Mouse (Mus musculus) gastrocnemius, postnatal 10 days (tissue): ENCODE results near the gene Dock10. TPM values are rescaled to one million over a fixed set of nuclear protein-coding genes. Genes with fewer than 3 reads are reported as not detected.
A peak's percentile ranks its signal among the peaks of the same experiment; 100 is the strongest.
"Not testable (repeated sequence)": the region's sequence is repeated elsewhere in the genome, so short reads cannot be mapped to it uniquely, and the experiment has no call there.

Experiments used
- DNase-seq: peaks from one replicate; pipeline ENCODE4 v3.0.0; 2021; ENCODE audit warnings: mixed read lengths
- long read RNA-seq, 2 experiments: library from polyadenylated mRNA; stranded (forward); transcript quantifications; one replicate each; pipeline ENCODE4 v2.0.0; 2021
- total RNA-seq, 2 experiments: library from RNA; stranded (reverse); gene quantifications; 2 replicates each; pipeline ENCODE4 v1.2.3; 2021

Dock10 gene
- total RNA-seq = 10 to 100 TPM; 12.0 to 17.2 TPM
- long read RNA-seq, experiment 1, partial matches to known transcripts = 0 of 3 reads
- long read RNA-seq, experiment 1, other reads (novel, unspliced or antisense) = 3 of 3 reads
- long read RNA-seq, experiment 2, partial matches to known transcripts = 0 of 2 reads
- long read RNA-seq, experiment 2, other reads (novel, unspliced or antisense) = 2 of 2 reads

DNA sequence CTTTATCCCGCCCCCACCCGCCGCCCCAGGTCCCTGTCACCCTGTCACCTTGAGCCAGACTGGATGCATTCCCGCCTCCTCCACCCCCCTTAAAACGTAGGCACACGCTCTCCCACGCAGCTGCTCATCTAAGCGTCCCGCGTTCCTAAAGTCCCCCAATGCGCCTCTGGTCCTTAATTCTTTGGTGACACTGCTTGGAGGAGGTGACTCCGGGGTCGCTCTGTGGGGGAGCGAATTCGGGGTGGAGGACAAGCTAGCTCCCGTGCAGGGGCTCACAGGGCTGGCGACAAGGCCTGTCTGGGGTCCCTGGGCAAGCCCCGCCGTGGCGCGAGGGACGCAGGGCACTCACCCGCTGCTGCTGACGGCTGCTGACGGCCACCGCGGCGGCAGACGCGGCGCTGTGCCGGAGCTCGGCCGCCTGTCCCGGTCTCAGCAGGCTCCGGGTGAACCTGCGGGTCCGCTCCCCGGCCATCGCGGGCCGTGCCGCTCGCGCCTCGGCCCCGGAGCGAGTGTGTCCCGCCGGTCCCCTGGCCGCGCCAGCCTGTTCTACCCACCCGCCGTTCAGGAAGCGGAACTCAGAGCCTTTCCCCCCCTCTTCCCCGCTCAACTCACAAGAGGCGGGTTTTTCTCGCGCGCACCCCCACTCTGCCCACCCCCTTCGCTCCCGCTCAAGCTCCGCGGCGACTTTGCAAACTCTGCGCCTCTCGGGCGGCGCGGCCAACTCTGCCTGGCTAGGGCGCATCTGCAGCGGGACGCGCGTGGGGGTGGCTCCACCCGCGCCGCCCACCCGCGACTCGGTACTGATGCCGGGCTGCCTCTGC is at the start of gene Dock10:
Gene Dock10, minus strand, starts transcription at position 551 of the 821 bp plus-strand sequence.
- peak; percentile 61 for DNase-seq

- no peak for DNase-seq
Observed at GRCm38 (mm10) chr1:80806835-80807398, 48.6 kb upstream of the Dock10 start.

- no peak for DNase-seq
Observed at GRCm38 (mm10) chr1:80802023-80802422, 43.7 kb upstream of the Dock10 start.

GRCm38 (mm10) chr1:80785066-80785779 is 26.9 kb upstream of the Dock10 start:
- DNase-seq = no peak

GRCm38 (mm10) chr1:80784155-80784554 is 25.8 kb upstream of the Dock10 start:
- no peak for DNase-seq

GRCm38 (mm10) chr1:80765504-80765903 is 7.2 kb upstream of the Dock10 start:
- DNase-seq = no peak

GRCm38 (mm10) chr1:80763042-80763950 is 5.0 kb upstream of the Dock10 start:
- DNase-seq = no peak

GRCm38 (mm10) chr1:80758798-80759184 is 464 bp upstream of the Dock10 start:
- no peak for DNase-seq

DNA sequence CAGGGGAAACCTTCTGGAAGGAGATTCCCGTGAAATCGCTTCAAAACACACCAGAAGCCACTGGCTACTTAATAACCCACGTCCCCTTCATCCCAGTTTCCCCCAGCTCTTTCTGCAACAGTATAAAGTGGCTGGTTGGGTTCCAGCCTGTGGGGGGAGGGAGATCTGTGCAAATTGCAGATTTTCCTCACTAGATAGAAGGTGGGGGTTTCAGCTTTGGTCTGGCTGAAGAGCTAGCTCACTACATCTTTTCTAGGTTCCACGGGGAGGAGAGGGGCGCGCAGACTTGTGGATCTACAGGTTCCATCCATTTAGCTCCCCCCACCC is 714 bp downstream of the Dock10 start:
- no peak for DNase-seq

GRCm38 (mm10) chr1:80756824-80757649 is 1.3 kb downstream of the Dock10 start:
- peak; percentile 8 for DNase-seq

- DNase-seq = no peak
Observed at GRCm38 (mm10) chr1:80756060-80756439, 2.3 kb downstream of the Dock10 start.

DNA sequence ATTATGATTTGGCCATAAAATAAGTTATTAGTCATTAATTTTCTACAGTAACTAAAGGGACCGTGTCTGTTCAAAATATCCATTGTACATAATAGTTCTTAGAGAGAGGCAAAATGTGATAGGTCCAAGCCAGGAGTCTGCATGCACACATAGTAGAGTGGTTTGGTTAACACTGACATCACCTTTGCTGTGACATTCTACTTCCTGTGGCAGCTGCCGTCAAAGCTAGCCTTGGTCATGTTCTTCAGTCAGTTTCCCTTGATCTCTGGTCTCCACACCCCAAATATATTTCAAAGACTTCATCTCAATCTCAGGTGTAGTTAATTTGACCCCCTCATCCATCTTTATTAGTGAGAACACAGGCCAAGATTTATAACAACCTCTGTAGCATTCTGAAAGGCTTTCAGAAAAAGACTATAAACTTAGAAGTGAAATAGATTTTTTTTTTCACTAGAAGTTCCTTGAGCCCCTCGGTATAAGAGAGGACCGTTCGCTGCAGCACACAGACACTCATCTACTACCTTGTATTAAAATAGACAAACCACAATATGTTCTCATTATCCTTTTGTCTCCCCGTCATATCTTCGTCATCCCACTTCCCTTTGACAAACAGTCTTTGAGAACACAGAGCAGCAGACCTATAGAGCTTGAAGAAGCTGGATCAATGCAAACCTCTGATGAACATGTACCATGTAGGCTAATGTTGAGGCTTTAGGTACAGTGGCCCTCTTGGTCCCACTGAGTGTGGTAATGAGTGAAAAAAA is 2.8 kb downstream of the Dock10 start:
- DNase-seq = no peak

DNA sequence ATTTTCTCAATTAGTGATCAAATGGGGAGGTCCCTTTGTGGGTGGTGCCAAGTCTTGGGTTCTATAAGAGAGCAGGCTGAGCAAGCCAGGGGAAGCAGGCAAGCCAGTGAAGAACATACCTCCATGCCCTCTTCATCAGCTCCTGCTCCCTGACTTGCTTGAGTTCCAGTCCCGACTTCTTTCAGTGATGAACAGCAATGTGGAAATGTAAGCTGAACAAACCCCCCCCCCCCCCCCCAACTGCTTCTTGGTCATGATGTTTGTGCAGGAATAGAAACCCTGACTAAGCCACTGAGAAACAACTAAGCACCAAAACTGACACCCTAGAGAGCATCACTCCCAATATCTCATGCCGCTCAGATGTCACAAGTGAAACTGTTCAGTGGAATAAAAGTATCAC is 9.2 kb downstream of the Dock10 start:
- DNase-seq = not testable (repeated sequence)

DNA sequence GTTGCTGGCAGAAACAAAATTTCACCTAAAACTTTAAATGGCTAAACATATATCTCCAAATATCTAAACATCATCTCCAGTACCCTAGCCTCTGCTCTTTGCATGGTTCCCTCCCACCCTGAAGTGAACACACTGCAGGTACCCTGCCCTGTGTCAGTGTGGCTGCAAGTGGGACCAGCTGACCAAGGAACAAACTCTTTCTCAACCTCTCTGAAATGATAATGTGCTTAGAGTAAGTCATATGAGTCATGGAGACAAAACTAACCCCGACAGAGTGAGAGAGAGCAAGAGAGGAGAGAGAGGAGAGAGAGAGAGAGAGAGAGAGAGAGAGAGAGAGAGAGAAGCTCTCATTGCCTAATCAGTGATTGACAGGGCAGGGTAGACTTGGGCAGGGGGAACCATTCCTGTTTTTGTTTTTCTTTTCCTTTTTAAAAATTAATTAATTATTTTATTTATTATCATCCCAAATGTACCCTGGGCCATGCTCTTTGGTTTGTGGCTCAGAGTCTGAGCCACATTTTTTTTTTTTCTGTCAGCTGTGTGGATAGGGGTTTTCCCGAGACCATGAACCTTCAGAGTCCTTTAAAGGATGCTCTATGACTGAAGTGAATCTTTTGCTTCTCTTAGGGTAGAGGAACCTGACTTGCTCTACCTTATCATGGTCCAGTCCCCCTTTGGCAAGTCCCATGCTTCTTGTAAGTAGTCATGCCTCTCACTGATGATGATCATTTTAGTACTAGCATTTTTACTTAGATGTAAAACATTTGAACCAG is 11.4 kb downstream of the Dock10 start:
- DNase-seq = no peak

DNA sequence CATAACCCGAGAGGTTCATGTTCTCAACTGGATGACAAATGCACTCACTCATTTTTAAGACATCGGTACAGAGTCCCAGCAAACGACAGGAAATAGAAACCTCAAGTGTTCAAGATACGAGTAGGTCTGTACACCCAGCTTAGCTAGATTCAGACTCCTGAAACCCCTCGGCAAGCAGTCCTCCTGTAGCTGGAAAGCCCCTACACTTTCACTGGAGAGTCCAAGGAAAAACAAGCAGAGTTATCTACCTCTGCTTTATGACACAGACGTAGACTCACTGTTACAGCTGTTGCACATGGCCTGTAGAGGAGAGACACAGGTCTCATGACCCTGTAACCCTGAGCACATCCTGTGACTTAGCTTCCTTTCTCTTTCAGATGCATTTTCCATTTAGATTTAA is 12.1 kb downstream of the Dock10 start:
- no peak for DNase-seq

GRCm38 (mm10) chr1:80739472-80739871 is 18.9 kb downstream of the Dock10 start:
- no peak for DNase-seq

DNA sequence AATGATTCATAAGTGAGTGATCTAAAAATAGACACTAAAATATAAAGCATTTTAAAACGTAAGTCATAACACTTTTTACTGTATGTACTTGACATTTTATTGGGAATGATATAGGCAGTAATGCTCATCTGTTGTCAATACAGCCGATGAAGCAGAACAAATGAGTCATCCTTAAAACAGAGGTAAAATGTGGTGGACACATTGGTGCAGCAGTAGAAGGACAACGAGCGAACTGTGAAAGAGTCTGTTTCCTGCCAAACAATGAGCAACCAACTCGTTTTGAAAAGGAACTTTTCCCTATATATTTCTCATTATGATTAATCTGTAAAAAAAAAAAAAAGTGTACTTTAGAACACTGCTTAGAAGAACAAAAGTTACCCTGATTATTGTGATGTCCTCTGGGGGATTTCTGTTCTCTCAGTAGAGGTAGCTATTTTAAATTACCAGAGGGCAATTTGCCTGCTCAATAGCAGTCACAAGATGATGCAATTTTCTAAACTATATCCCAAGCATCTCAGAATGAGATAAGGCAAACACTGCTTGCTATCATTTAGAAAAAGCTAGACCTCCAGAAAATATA is 20.4 kb downstream of the Dock10 start:
- no peak for DNase-seq

DNA sequence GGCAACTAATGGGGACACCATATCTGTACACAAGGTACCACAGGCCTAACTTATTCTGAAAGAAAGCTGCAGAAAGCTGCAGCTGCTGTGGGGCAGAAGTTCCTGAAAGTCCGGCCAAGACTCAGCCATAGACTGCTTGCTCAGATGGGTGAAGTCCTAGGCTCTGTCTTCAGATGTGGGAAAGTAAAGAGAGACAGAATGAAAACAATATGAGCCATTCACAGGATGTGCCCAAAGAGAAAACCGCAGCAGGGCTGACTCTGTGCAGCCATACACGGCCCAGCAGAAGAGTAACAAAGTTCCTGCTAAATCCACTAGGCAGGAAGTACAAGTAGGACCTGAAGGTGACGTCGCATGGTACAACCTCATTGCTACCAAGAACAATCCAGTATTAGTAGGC is 27.7 kb downstream of the Dock10 start:
- no peak for DNase-seq

GRCm38 (mm10) chr1:80730174-80730573 is 28.2 kb downstream of the Dock10 start:
- no peak for DNase-seq
